Mouse (Mus musculus) midbrain, embryonic 11.5 days (tissue): ENCODE measurements around the gene Plg. TPM values are rescaled to one million over a fixed set of nuclear protein-coding genes. Genes with fewer than 3 reads are reported as not detected.

Source experiments
- ATAC-seq: fragments of 200-750 bp; cut with Nextera tagmentation; 2 replicates; pipeline ENCODE4 v1.8.0; 2017; ENCODE audit warnings: moderate TSS enrichment, moderate library complexity; ENCODE audit not compliant: low FRiP score
- DNase-seq: peaks from one replicate; pipeline ENCODE4 v3.0.0; 2015; ENCODE audit warnings: low spot score; ENCODE audit errors: missing footprints
- H3K27ac ChIP-seq: fragments of 300-500 bp; sonication (generic); 2 replicates; pipeline ENCODE4 v1.5.1; 2014; ENCODE audit warnings: low read depth, low read length
- H3K27me3 ChIP-seq: fragments of 300-500 bp; sonication (generic); 2 replicates; pipeline ENCODE4 v1.6.1; 2014; ENCODE audit warnings: mild to moderate bottlenecking, low read length, moderate library complexity, mixed read lengths; ENCODE audit not compliant: control insufficient read depth, insufficient read depth
- H3K36me3 ChIP-seq: fragments of 300-500 bp; sonication (generic); 2 replicates; pipeline ENCODE4 v1.6.1; 2014; ENCODE audit warnings: mild to moderate bottlenecking, low read length, moderate library complexity, mixed read lengths; ENCODE audit not compliant: control insufficient read depth, insufficient read depth
- H3K4me1 ChIP-seq: fragments of 300-500 bp; sonication (generic); 2 replicates; pipeline ENCODE4 v1.6.1; 2014; ENCODE audit warnings: low read length; ENCODE audit not compliant: control insufficient read depth, insufficient read depth
- H3K4me2 ChIP-seq: fragments of 300-500 bp; sonication (generic); 2 replicates; pipeline ENCODE4 v1.6.1; 2014; ENCODE audit warnings: mild to moderate bottlenecking, moderate library complexity
- H3K4me3 ChIP-seq: fragments of 300-500 bp; sonication (generic); 2 replicates; pipeline ENCODE4 v1.5.1; 2014; ENCODE audit warnings: low read depth, low read length
- H3K9ac ChIP-seq: fragments of 300-500 bp; sonication (generic); 2 replicates; pipeline ENCODE4 v1.6.1; 2014; ENCODE audit warnings: low read length
- H3K9me3 ChIP-seq: fragments of 300-500 bp; sonication (generic); 2 replicates; pipeline ENCODE4 v1.6.1; 2016; ENCODE audit warnings: low read length; ENCODE audit not compliant: control insufficient read depth
- WGBS: fragments of 180-500 bp; shearing (Covaris S2); extraction: QIAGEN DNeasy Blood & Tissue Kit; methylation state at CpG from one replicate; pipeline ENCODE4 v1.1.7; 2014; 5-methylcytosine and 5-hydroxymethylcytosine counted together
- polyA plus RNA-seq: library from polyadenylated mRNA; unstranded; fragments of >200 nt; fragmentation: Nextera tagmentation; extraction: Ambion mirVana; gene quantifications from 2 replicates; pipeline ENCODE4 v1.2.1, GENCODE M21; 2014

The Plg gene
- polyA plus RNA-seq, 1 experiment from 2014 or later: not detected

DNA sequence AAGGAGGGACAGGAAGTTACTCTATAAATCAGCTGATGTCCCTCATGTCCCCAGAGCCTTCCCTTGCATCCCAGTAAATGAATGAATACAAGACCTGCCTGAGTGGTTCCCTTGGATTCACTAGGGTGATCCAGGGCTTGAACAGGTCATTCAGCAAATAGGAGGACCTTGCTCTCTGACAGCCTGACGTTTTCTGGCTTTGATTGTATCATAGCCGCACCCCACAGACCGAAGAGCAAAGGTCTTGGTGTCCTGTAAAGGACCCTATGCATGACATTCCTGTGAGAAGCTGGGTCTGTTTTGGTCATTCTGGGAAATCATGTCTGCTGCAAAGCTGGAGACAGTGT, 34.5 kb downstream of the Plg start:
- Histone ChIP-seq H3K27me3 (no peaks in the 10 kb centered on the region), H3K36me3 (no peaks in the 10 kb centered on the region), H3K27ac (no peak overlapping the region), H3K4me2 (no peak overlapping the region), H3K4me1 (no peaks in the 10 kb centered on the region), H3K4me3 (no peak overlapping the region), H3K9ac (no peak overlapping the region), H3K9me3 (no peaks in the 10 kb centered on the region)
- 68% methylated on average over 3 of the region's 3 CpGs for WGBS
- no peak for ATAC-seq
- DNase-seq: no peak

DNA sequence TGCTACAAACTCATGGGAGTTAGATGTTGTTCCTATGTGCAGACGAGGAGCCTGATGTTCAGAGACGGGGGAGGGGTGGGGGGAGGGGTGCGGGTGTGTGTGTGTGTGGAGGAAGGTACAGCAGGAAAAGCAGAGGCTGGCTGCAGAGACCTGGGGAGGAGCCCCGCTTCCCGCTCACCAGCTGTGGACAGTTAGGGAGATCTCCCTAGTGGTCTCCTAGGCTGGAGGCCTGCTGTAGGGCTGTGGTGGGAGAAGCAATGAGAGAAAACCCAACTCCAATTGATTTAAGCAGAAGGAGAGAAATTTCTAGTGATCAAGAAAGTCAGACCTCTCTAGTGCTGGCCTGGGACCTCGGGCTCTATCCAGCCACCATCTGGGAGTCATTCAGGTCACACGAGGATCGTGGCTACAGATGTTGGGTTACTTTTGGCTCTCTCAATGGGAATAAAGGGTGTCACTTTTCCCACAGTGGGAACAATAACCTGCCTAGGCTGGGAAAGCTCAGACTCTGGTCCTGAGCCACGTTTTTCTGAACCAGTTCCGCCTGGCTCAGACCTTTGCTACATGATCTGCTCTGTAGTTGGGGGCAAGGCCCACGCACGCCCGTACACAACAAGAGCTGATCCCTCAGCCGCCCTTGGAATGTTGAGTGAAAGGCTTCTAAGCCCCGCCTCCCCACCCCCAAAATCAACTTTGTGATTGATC, 36.8 kb downstream of the Plg start:
- WGBS: 60% methylated on average over 15 of the region's 15 CpGs

DNA sequence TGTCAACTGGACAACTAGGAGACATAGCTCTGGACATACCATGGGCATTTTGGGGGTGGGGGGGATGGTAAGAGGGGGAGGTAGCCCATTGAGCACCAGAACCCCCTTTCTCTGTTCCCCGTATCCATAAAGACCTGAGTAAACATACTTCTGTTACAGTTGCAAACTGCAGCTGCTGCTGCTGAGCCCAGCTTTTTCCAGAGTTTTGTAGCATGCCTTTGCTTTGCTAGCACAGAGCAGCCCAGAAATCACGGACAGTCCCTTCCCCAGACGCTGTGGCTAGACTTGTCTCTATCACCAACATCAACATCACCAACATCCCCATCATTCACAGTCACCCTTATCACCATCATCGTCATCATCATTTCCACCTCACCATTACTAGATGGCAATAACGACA, 37.3 kb downstream of the Plg start:
- H3K36me3 ChIP-seq: no peaks in the 10 kb centered on the region
- H3K4me1 ChIP-seq: no peaks in the 10 kb centered on the region
- no peaks in the 10 kb centered on the region for H3K9me3 ChIP-seq
- H3K4me2 ChIP-seq: no peak overlapping the region
- WGBS: 76% methylated on average over 5 of the region's 5 CpGs
- H3K27ac ChIP-seq: no peak overlapping the region
- DNase-seq: no peak
- peak; percentile 24; the same call in 1 of the 2 replicates for ATAC-seq
- no peaks in the 10 kb centered on the region for H3K27me3 ChIP-seq
- no peak overlapping the region for H3K4me3 ChIP-seq
- no peak overlapping the region for H3K9ac ChIP-seq

More for the DNA sequence above, 36.8 kb downstream of the Plg start:
- H3K9ac ChIP-seq: no peak overlapping the region
- ATAC-seq: peak; percentile 55; the same call in 1 of the 2 replicates
- H3K9me3 ChIP-seq: no peaks in the 10 kb centered on the region
- H3K4me3 ChIP-seq: no peak overlapping the region
- no peaks in the 10 kb centered on the region for H3K27me3 ChIP-seq
- DNase-seq: no peak
- H3K27ac ChIP-seq: no peak overlapping the region
- H3K4me1 ChIP-seq: no peaks in the 10 kb centered on the region
- H3K36me3 ChIP-seq: no peaks in the 10 kb centered on the region
- no peak overlapping the region for H3K4me2 ChIP-seq

DNA sequence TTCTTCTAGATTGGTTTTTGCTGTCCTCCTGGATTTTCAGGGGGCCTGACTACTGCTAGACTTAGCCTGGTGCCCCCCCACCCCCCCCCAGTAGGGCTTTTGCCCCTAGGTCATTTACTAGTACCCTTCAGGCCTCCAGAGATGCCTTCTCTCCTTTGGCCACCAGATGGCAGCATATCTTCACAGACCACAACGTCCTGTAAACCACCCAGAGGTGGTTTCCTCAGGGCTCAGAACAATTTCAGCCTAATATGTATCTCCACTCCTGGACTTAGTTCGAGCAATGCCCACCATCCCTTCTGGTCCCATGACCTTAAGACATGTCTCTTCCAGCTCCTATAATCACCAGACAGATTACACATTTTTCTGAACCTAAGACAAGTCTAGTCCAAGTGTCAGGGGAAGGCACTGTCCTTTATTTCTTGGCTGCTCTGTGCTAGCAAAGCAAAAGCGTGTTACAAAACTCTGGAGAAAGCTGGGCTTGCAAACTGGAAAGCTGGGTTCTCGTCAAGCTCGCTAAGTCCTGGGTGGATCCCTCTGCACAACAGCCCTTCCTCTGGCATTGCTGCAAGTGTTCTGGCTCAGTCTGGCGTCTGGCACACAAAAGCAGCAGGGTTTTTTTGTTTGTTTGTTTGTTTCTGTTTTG, 38.0 kb downstream of the Plg start:
- Histone ChIP-seq H3K4me2 (no peak overlapping the region), H3K9me3 (no peaks in the 10 kb centered on the region), H3K4me3 (no peak overlapping the region), H3K27me3 (no peaks in the 10 kb centered on the region), H3K9ac (no peak overlapping the region), H3K36me3 (no peaks in the 10 kb centered on the region), H3K4me1 (no peaks in the 10 kb centered on the region), H3K27ac (no peak overlapping the region)
- 50% methylated on average over 6 of the region's 6 CpGs for WGBS
- peak; percentile 98 for DNase-seq
- peak; percentile 57; the same call in 1 of the 2 replicates for ATAC-seq

DNA sequence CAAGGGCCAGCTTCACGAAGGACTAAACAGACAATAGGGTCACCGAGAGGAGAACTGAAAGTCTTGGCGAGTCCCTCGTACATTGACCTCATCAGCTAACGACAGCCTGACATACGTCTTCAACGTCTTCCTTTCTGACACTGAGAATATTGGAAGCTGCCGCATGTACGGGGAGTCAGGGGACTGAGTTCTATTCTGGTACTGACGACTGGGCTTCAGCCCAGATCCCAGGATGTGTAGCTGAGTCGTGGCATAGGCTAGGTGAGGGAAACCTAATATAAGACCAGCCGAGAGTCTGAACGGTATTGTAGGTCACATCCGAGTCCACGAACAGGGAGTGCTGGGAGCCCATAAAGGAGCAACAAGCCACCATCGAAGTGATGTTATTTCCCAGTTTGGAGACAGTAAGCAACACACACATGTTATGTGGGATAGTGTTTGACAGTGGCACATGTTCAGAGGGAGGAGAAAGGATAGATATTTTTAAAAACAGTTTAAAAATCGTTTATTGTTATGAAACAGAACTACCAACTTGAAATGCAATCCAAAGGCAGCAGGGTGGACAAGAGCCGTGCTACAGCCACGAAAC, 41.2 kb downstream of the Plg start:
- DNase-seq (no peak), ATAC-seq (no peak)
- no peak overlapping the region for H3K27ac ChIP-seq
- 82% methylated on average over 19 of the region's 19 CpGs for WGBS
- H3K27me3 ChIP-seq: no peaks in the 10 kb centered on the region
- H3K4me2 ChIP-seq: no peak overlapping the region
- no peak overlapping the region for H3K9ac ChIP-seq
- H3K36me3 ChIP-seq: no peaks in the 10 kb centered on the region
- no peak overlapping the region for H3K4me3 ChIP-seq
- no peaks in the 10 kb centered on the region for H3K4me1 ChIP-seq
- H3K9me3 ChIP-seq: no peaks in the 10 kb centered on the region

DNA sequence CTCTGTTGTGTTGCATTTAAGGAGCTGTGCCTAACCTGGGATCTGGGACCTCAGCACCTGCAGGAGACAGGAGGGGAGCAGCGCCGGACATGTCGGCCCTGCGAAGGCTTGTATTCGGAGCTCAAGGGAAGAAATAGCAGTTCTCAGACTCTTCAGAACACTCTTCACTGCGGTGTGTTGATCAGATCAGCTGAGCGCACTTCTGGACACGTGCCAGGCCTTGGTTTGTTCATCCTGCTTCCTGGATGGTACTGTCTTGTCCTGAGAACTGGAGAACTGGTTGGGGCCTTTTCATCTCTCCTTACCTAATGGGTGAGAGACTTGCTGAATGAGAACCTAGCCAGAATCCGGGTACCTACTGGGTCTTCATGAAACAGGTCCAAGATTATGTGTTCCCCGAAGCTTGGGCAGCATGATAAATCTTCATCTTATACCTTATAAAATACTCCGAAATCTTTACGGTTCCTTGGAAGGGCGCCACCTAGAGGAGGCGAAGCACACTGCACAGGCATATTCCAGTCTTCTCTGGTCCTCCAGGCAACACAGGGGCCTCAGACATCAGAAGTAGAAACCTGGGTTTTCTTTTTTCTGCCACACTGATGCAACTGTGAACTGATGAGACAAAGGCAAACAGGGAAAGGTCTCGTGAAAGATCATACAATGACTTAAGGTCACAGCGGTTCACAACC, 42.6 kb downstream of the Plg start:
- 67% methylated on average over 16 of the region's 16 CpGs for WGBS
- ATAC-seq (no peak), DNase-seq (peak; percentile 87)

DNA sequence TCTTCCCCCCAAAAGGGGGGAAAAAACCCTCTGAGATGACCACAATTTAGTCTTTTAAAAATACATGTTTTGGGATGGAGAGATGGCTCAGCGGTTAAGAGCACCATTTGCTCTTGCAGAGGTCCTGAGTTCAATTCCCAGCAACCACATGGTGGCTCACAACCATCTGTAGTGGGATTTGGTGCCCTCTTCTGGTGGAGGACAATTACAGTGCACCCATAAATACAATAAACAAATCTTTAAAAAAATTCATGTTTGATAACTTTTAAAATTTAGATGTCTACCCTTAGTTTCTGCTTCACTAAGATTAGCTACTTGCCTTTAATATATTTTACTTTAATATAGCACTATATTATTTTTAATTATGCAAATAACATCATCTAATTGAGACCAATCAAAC, 43.7 kb downstream of the Plg start:
- 79% methylated on average over 1 of the region's 1 CpGs for WGBS
- H3K4me1 ChIP-seq: no peaks in the 10 kb centered on the region
- H3K9ac ChIP-seq: no peak overlapping the region
- ATAC-seq (no peak), DNase-seq (no peak)
- no peak overlapping the region for H3K27ac ChIP-seq
- H3K4me2 ChIP-seq: no peak overlapping the region
- H3K27me3 ChIP-seq: no peaks in the 10 kb centered on the region
- H3K36me3 ChIP-seq: no peaks in the 10 kb centered on the region
- H3K9me3 ChIP-seq: no peaks in the 10 kb centered on the region
- no peak overlapping the region for H3K4me3 ChIP-seq

More for the DNA sequence above, 42.6 kb downstream of the Plg start:
- Histone ChIP-seq H3K4me2 (no peak overlapping the region), H3K9me3 (no peaks in the 10 kb centered on the region), H3K27ac (no peak overlapping the region), H3K36me3 (no peaks in the 10 kb centered on the region), H3K4me1 (no peaks in the 10 kb centered on the region), H3K4me3 (no peak overlapping the region), H3K27me3 (no peaks in the 10 kb centered on the region), H3K9ac (no peak overlapping the region)

DNA sequence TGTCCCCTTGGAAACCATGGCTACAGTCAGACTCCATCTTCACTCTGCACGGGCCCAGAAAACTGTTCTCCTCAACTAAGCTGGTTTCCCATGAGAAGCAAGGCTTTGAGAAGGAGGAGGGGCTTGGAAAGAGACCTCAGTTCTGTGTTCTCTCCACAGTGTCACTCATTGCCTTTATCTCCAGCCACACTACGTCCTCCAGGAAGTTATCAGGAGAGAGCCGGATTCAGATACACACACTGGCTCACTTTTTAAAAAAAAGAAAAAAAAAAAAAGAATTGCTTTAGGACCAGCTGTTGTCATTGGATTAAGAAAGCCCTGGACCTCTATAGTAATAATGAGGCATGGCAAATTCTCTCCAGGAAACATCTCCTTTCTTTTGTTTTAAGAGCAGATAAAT, 48.7 kb downstream of the Plg start:
- 50% methylated on average over 3 of the region's 3 CpGs for WGBS
- H3K4me3 ChIP-seq: no peak overlapping the region
- H3K27ac ChIP-seq: no peak overlapping the region
- no peak overlapping the region for H3K4me2 ChIP-seq
- DNase-seq (no peak), ATAC-seq (no peak)
- peaks cover 3% of the 10 kb centered on the region; the same call in 1 of the 2 replicates for H3K4me1 ChIP-seq
- H3K9ac ChIP-seq: no peak overlapping the region
- H3K36me3 ChIP-seq: no peaks in the 10 kb centered on the region
- no peaks in the 10 kb centered on the region for H3K9me3 ChIP-seq
- no peaks in the 10 kb centered on the region for H3K27me3 ChIP-seq

DNA sequence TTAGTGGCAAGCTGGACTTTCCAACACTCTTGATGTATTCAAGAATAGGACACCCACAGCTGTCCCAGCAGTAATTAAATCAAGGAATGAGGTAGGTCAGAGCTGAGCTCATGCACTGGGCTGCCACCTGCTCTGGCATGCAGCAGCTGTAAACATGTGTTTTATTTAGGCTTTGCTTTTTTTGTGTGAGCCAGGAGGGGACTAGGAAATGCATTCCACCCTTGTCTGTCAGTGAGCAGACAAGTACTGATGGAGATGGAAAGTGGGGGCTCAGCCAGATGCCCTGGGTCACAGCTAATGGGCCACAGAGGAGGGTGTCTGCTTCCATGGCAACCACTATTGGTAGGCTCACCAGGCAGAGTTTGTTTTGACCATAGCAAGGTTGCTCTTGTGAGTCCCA, 50.0 kb downstream of the Plg start:
- ATAC-seq (peak; percentile 69; the same call in 1 of the 2 replicates), DNase-seq (no peak)
- Histone ChIP-seq H3K4me2 (no peak overlapping the region), H3K27me3 (no peaks in the 10 kb centered on the region), H3K27ac (no peak overlapping the region), H3K36me3 (no peaks in the 10 kb centered on the region), H3K9me3 (no peaks in the 10 kb centered on the region), H3K4me1 (peaks cover 3% of the 10 kb centered on the region; the same call in 1 of the 2 replicates), H3K4me3 (no peak overlapping the region), H3K9ac (no peak overlapping the region)
